Mouse (Mus musculus): ENCODE results near the gene Crybg1. TPM values are rescaled to one million over a fixed set of nuclear protein-coding genes. Genes with fewer than 3 reads are reported as not detected.
"Not testable (repeated sequence)": the region's sequence is repeated elsewhere in the genome, so short reads cannot be mapped to it uniquely, and the experiment has no call there.

The Crybg1 gene
- polyA plus RNA-seq, 2 experiments, result 3.1 to 5.1 TPM

GRCm38 (mm10) chr10:43943736-43944135 lies 204.9 kb downstream of the Crybg1 start:
- no peaks in the 10 kb centered on the region for H3K27me3 ChIP-seq (ENCODE audit: control insufficient read depth, insufficient read depth, low read length)
- no peak for DNase-seq (ENCODE audit: low spot score)

GRCm38 (mm10) chr10:43939136-43939662 lies 209.5 kb downstream of the Crybg1 start:
- Histone ChIP-seq H3K4me3 (replicated peaks; ENCODE audit: low read length) (no peak overlapping the region), H3K4me1 (ENCODE audit: control insufficient read depth, insufficient read depth, low read length) (no peaks in the 10 kb centered on the region), H3K27me3 (ENCODE audit: control insufficient read depth, insufficient read depth, low read length) (no peaks in the 10 kb centered on the region), H3K9me3 (ENCODE audit: control insufficient read depth, low read length) (no peaks in the 10 kb centered on the region), H3K9ac (ENCODE audit: low read depth, low read length, severe bottlenecking) (no peak overlapping the region), H3K27ac (replicated peaks; ENCODE audit: low read depth, low read length) (no peak overlapping the region), H3K4me2 (replicated peaks; ENCODE audit: low read depth, low read length, severe bottlenecking) (no peak overlapping the region), H3K36me3 (ENCODE audit: control insufficient read depth, insufficient read depth, low read length) (peaks cover 6% of the 10 kb centered on the region; the same call in 1 of the 2 replicates)
- 84% methylated on average over 6 of the region's 6 CpGs for WGBS
- ATAC-seq (ENCODE audit: low FRiP score, low read depth), result no peak
- no peak for TF ChIP-seq POLR2A (IDR thresholded peaks at IDR 0.05; ENCODE audit: borderline replicate concordance, extremely low read depth, insufficient read depth, insufficient read length)
- DNase-seq (ENCODE audit: low spot score), result no peak

More at GRCm38 (mm10) chr10:43943736-43944135, 204.9 kb downstream of the Crybg1 start:
- H3K4me2 ChIP-seq (replicated peaks; ENCODE audit: low read depth, low read length, severe bottlenecking), result no peak overlapping the region
- H3K9ac ChIP-seq (ENCODE audit: low read depth, low read length, severe bottlenecking), result no peak overlapping the region
- no peak for TF ChIP-seq POLR2A (IDR thresholded peaks at IDR 0.05; ENCODE audit: borderline replicate concordance, extremely low read depth, insufficient read depth, insufficient read length)
- no peaks in the 10 kb centered on the region for H3K9me3 ChIP-seq (ENCODE audit: control insufficient read depth, low read length)
- 0 out of 2 replicates have a peak, but pooled peaks cover 9% of the 10 kb centered on the region for H3K36me3 ChIP-seq (ENCODE audit: control insufficient read depth, insufficient read depth, low read length)
- 76% methylated on average over 4 of the region's 4 CpGs for WGBS
- no peak for ATAC-seq (ENCODE audit: low FRiP score, low read depth)
- no peak overlapping the region for H3K27ac ChIP-seq (replicated peaks; ENCODE audit: low read depth, low read length)
- H3K4me1 ChIP-seq (ENCODE audit: control insufficient read depth, insufficient read depth, low read length), result no peaks in the 10 kb centered on the region
- H3K4me3 ChIP-seq (replicated peaks; ENCODE audit: low read length), result no peak overlapping the region

- no peak for ATAC-seq (ENCODE audit: low FRiP score, low read depth)
- H3K9me3 ChIP-seq (ENCODE audit: control insufficient read depth, low read length), result no peaks in the 10 kb centered on the region
- no peaks in the 10 kb centered on the region for H3K4me1 ChIP-seq (ENCODE audit: control insufficient read depth, insufficient read depth, low read length)
- H3K27me3 ChIP-seq (ENCODE audit: control insufficient read depth, insufficient read depth, low read length), result no peaks in the 10 kb centered on the region
- 86% methylated on average over 5 of the region's 5 CpGs for WGBS
- no peak for DNase-seq (ENCODE audit: low spot score)
- no peaks in the 10 kb centered on the region; the same call in 1 of the 2 replicates for H3K36me3 ChIP-seq (ENCODE audit: control insufficient read depth, insufficient read depth, low read length)
- H3K27ac ChIP-seq (replicated peaks; ENCODE audit: low read depth, low read length), result no peak overlapping the region
- no peak overlapping the region for H3K4me2 ChIP-seq (replicated peaks; ENCODE audit: low read depth, low read length, severe bottlenecking)
- no peak overlapping the region for H3K9ac ChIP-seq (ENCODE audit: low read depth, low read length, severe bottlenecking)
- TF ChIP-seq POLR2A (IDR thresholded peaks at IDR 0.05; ENCODE audit: borderline replicate concordance, extremely low read depth, insufficient read depth, insufficient read length), result no peak
- H3K4me3 ChIP-seq (replicated peaks; ENCODE audit: low read length), result no peak overlapping the region
These were observed 220.1 kb downstream of the Crybg1 start for GRCm38 (mm10) chr10:43928596-43928995.

- ATAC-seq (ENCODE audit: low FRiP score, low read depth) (no peak), DNase-seq (ENCODE audit: low spot score) (no peak)
- no peaks in the 10 kb centered on the region for H3K9me3 ChIP-seq (ENCODE audit: control insufficient read depth, low read length)
- no peak overlapping the region for H3K27ac ChIP-seq (replicated peaks; ENCODE audit: low read depth, low read length)
- H3K4me2 ChIP-seq (replicated peaks; ENCODE audit: low read depth, low read length, severe bottlenecking), result no peak overlapping the region
- no peaks in the 10 kb centered on the region for H3K4me1 ChIP-seq (ENCODE audit: control insufficient read depth, insufficient read depth, low read length)
- H3K27me3 ChIP-seq (ENCODE audit: control insufficient read depth, insufficient read depth, low read length), result no peaks in the 10 kb centered on the region
- 83% methylated on average over 8 of the region's 8 CpGs for whole genome bisulfite sequencing
- H3K4me3 ChIP-seq (replicated peaks; ENCODE audit: low read length), result no peak overlapping the region
- H3K36me3 ChIP-seq (ENCODE audit: control insufficient read depth, insufficient read depth, low read length), result peaks cover 4% of the 10 kb centered on the region
- no peak overlapping the region for H3K9ac ChIP-seq (ENCODE audit: low read depth, low read length, severe bottlenecking)
- no peak for TF ChIP-seq POLR2A (IDR thresholded peaks at IDR 0.05; ENCODE audit: borderline replicate concordance, extremely low read depth, insufficient read depth, insufficient read length)
These were observed 220.9 kb downstream of the Crybg1 start for GRCm38 (mm10) chr10:43927736-43928135.

- H3K9me3 ChIP-seq (ENCODE audit: control insufficient read depth, low read length); H3K27me3 ChIP-seq (ENCODE audit: control insufficient read depth, insufficient read depth, low read length); H3K9ac ChIP-seq (ENCODE audit: low read depth, low read length, severe bottlenecking); H3K4me2 ChIP-seq (replicated peaks; ENCODE audit: low read depth, low read length, severe bottlenecking); H3K4me3 ChIP-seq (replicated peaks; ENCODE audit: low read length); H3K4me1 ChIP-seq (ENCODE audit: control insufficient read depth, insufficient read depth, low read length); H3K27ac ChIP-seq (replicated peaks; ENCODE audit: low read depth, low read length); H3K36me3 ChIP-seq (ENCODE audit: control insufficient read depth, insufficient read depth, low read length); ATAC-seq (ENCODE audit: low FRiP score, low read depth); DNase-seq (ENCODE audit: low spot score): not testable (repeated sequence)
- WGBS, result 82% methylated on average over 7 of the region's 9 CpGs
These were observed 222.9 kb downstream of the Crybg1 start for GRCm38 (mm10) chr10:43925776-43926175.

GRCm38 (mm10) chr10:43923096-43923495 lies 225.6 kb downstream of the Crybg1 start:
- 0 out of 2 replicates have a peak, but pooled peaks cover 3% of the 10 kb centered on the region for H3K4me1 ChIP-seq (ENCODE audit: control insufficient read depth, insufficient read depth, low read length)
- no peak overlapping the region for H3K4me2 ChIP-seq (replicated peaks; ENCODE audit: low read depth, low read length, severe bottlenecking)
- TF ChIP-seq POLR2A (IDR thresholded peaks at IDR 0.05; ENCODE audit: borderline replicate concordance, extremely low read depth, insufficient read depth, insufficient read length), result no peak
- peaks cover 4% of the 10 kb centered on the region; the same call in 1 of the 2 replicates for H3K36me3 ChIP-seq (ENCODE audit: control insufficient read depth, insufficient read depth, low read length)
- H3K27me3 ChIP-seq (ENCODE audit: control insufficient read depth, insufficient read depth, low read length), result no peaks in the 10 kb centered on the region
- ATAC-seq (ENCODE audit: low FRiP score, low read depth), result no peak
- H3K4me3 ChIP-seq (replicated peaks; ENCODE audit: low read length), result no peak overlapping the region
- no peak for DNase-seq (ENCODE audit: low spot score)
- H3K9ac ChIP-seq (ENCODE audit: low read depth, low read length, severe bottlenecking), result no peak overlapping the region
- H3K27ac ChIP-seq (replicated peaks; ENCODE audit: low read depth, low read length), result no peak overlapping the region
- no peaks in the 10 kb centered on the region for H3K9me3 ChIP-seq (ENCODE audit: control insufficient read depth, low read length)
- WGBS, result 89% methylated on average over 3 of the region's 3 CpGs
